Mouse (Mus musculus): ENCODE results near the gene Gm47995.

DNA sequence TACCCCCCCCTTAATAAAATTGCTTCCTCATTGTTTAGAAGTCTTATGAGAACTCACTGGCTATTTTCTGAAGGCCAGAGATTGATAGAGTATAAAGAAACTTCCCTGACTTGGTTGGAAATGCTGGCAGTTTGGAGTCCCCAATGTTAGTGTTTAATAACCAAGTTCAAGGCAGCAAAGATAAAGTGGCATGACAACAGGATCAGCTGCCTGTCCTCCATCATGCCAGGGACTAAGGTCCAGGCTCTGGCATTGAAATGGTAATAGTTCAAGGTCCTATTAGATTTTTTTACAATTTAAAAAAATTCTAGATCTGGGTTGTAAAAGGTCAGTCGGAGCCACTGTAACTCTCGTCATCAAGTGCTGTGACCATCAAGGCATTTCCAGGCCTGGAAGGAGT is 47.2 kb upstream of the Gm47995 start:
- TF ChIP-seq CTCF (conservative IDR thresholded peaks at IDR 0.05; ENCODE audit: insufficient read depth, insufficient read length, low read depth, low read length) (no peak), POLR2A (IDR thresholded peaks at IDR 0.05; ENCODE audit: low read depth, low read length) (no peak)
